Mouse (Mus musculus): ENCODE measurements at regions not wholly inside any gene's neighbourhood (a gene's known extent, or its start where the extent isn't known, plus 50 kb on each side); places are given as distances from the start of the nearest gene placed in this dataset.

- no peak for DNase-seq (ENCODE audit: low spot score)
- no peaks in the 10 kb centered on the region for H3K36me3 ChIP-seq (replicated peaks)
- no peak overlapping the region for H3K4me3 ChIP-seq
- no peak overlapping the region for H3K27ac ChIP-seq (replicated peaks)
- H3K4me1 ChIP-seq, result peaks cover 8% of the 10 kb centered on the region
- H3K27me3 ChIP-seq (replicated peaks; ENCODE audit: low read depth, poor library complexity, severe bottlenecking), result no peaks in the 10 kb centered on the region
- WGBS, result 55% methylated on average over 5 of the region's 5 CpGs
- no peaks in the 10 kb centered on the region for H3K9me3 ChIP-seq
These were observed 161.0 kb upstream of the Thbs1 start for GRCm38 (mm10) chr2:117950431-117951336.

- peaks cover 8% of the 10 kb centered on the region for H3K4me1 ChIP-seq
- H3K27ac ChIP-seq (replicated peaks), result no peak overlapping the region
- WGBS, result 63% methylated on average over 2 of the region's 2 CpGs
- no peaks in the 10 kb centered on the region for H3K36me3 ChIP-seq (replicated peaks)
- H3K27me3 ChIP-seq (replicated peaks; ENCODE audit: low read depth, poor library complexity, severe bottlenecking), result no peaks in the 10 kb centered on the region
- no peak for DNase-seq (ENCODE audit: low spot score)
- H3K9me3 ChIP-seq, result no peaks in the 10 kb centered on the region
- H3K4me3 ChIP-seq, result no peak overlapping the region
These were observed 160.3 kb upstream of the Thbs1 start for GRCm38 (mm10) chr2:117951337-117951718.

- Histone ChIP-seq H3K9me3 (no peaks in the 10 kb centered on the region), H3K4me1 (peaks cover 9% of the 10 kb centered on the region), H3K36me3 (replicated peaks) (no peaks in the 10 kb centered on the region), H3K27me3 (replicated peaks; ENCODE audit: low read depth, poor library complexity, severe bottlenecking) (no peaks in the 10 kb centered on the region), H3K4me3 (no peak overlapping the region), H3K27ac (replicated peaks) (no peak overlapping the region)
- WGBS, result 87% methylated on average over 4 of the region's 4 CpGs
- DNase-seq (ENCODE audit: low spot score), result no peak
These were observed 152.9 kb upstream of the Thbs1 start for GRCm38 (mm10) chr2:117958737-117959136.

GRCm38 (mm10) chr2:117959440-117959839 lies 152.2 kb upstream of the Thbs1 start:
- no peak overlapping the region for H3K4me3 ChIP-seq
- H3K9me3 ChIP-seq, result no peaks in the 10 kb centered on the region
- peaks cover 9% of the 10 kb centered on the region for H3K4me1 ChIP-seq
- no peaks in the 10 kb centered on the region for H3K27me3 ChIP-seq (replicated peaks; ENCODE audit: low read depth, poor library complexity, severe bottlenecking)
- no peaks in the 10 kb centered on the region for H3K36me3 ChIP-seq (replicated peaks)
- no peak for DNase-seq (ENCODE audit: low spot score)
- no peak overlapping the region for H3K27ac ChIP-seq (replicated peaks)

GRCm38 (mm10) chr2:117962531-117962930 lies 149.1 kb upstream of the Thbs1 start:
- Histone ChIP-seq H3K9me3 (no peaks in the 10 kb centered on the region), H3K36me3 (replicated peaks) (no peaks in the 10 kb centered on the region), H3K4me1 (peaks cover 9% of the 10 kb centered on the region), H3K27me3 (replicated peaks; ENCODE audit: low read depth, poor library complexity, severe bottlenecking) (no peaks in the 10 kb centered on the region), H3K27ac (replicated peaks) (no peak overlapping the region; the same call in 1 of the 2 replicates), H3K4me3 (no peak overlapping the region)
- no peak for DNase-seq (ENCODE audit: low spot score)
- 53% methylated on average over 4 of the region's 4 CpGs for WGBS

GRCm38 (mm10) chr2:117963526-117963925 lies 148.2 kb upstream of the Thbs1 start:
- Histone ChIP-seq H3K4me3 (no peak overlapping the region), H3K9me3 (no peaks in the 10 kb centered on the region), H3K4me1 (peaks cover 9% of the 10 kb centered on the region), H3K27ac (replicated peaks) (no peak overlapping the region), H3K36me3 (replicated peaks) (no peaks in the 10 kb centered on the region), H3K27me3 (replicated peaks; ENCODE audit: low read depth, poor library complexity, severe bottlenecking) (no peaks in the 10 kb centered on the region)
- DNase-seq (ENCODE audit: low spot score), result no peak
- WGBS, result 82% methylated on average over 2 of the region's 2 CpGs

- H3K4me1 ChIP-seq, result peaks cover 9% of the 10 kb centered on the region
- no peak for DNase-seq (ENCODE audit: low spot score)
- no peaks in the 10 kb centered on the region for H3K27me3 ChIP-seq (replicated peaks; ENCODE audit: low read depth, poor library complexity, severe bottlenecking)
- no peak overlapping the region for H3K27ac ChIP-seq (replicated peaks)
- H3K9me3 ChIP-seq, result no peaks in the 10 kb centered on the region
- 93% methylated on average over 4 of the region's 4 CpGs for WGBS
- no peak overlapping the region for H3K4me3 ChIP-seq
- H3K36me3 ChIP-seq (replicated peaks), result no peaks in the 10 kb centered on the region
These were observed 145.9 kb upstream of the Thbs1 start for GRCm38 (mm10) chr2:117965758-117966157.

GRCm38 (mm10) chr2:117968731-117969130 lies 142.9 kb upstream of the Thbs1 start:
- Histone ChIP-seq H3K36me3 (replicated peaks) (no peaks in the 10 kb centered on the region), H3K4me1 (no peaks in the 10 kb centered on the region), H3K4me3 (no peak overlapping the region), H3K9me3 (no peaks in the 10 kb centered on the region), H3K27ac (replicated peaks) (no peak overlapping the region), H3K27me3 (replicated peaks; ENCODE audit: low read depth, poor library complexity, severe bottlenecking) (no peaks in the 10 kb centered on the region)
- DNase-seq (ENCODE audit: low spot score), result no peak
- 96% methylated on average over 1 of the region's 1 CpGs for WGBS

GRCm38 (mm10) chr2:117970631-117971030 lies 141.0 kb upstream of the Thbs1 start:
- Histone ChIP-seq H3K9me3 (no peaks in the 10 kb centered on the region), H3K27ac (replicated peaks) (no peak overlapping the region), H3K36me3 (replicated peaks) (no peaks in the 10 kb centered on the region), H3K4me3 (no peak overlapping the region), H3K27me3 (replicated peaks; ENCODE audit: low read depth, poor library complexity, severe bottlenecking) (no peaks in the 10 kb centered on the region), H3K4me1 (no peaks in the 10 kb centered on the region)
- WGBS, result 92% methylated on average over 5 of the region's 5 CpGs
- no peak for DNase-seq (ENCODE audit: low spot score)

- Histone ChIP-seq H3K4me3 (no peak overlapping the region), H3K27me3 (replicated peaks; ENCODE audit: low read depth, poor library complexity, severe bottlenecking) (no peaks in the 10 kb centered on the region), H3K4me1 (no peaks in the 10 kb centered on the region), H3K36me3 (replicated peaks) (no peaks in the 10 kb centered on the region), H3K9me3 (no peaks in the 10 kb centered on the region), H3K27ac (replicated peaks) (no peak overlapping the region)
- DNase-seq (ENCODE audit: low spot score), result no peak
- WGBS, result 92% methylated on average over 9 of the region's 9 CpGs
These were observed 134.6 kb upstream of the Thbs1 start for GRCm38 (mm10) chr2:117977033-117977432.

GRCm38 (mm10) chr2:117980856-117981255 lies 130.8 kb upstream of the Thbs1 start:
- Histone ChIP-seq H3K27me3 (replicated peaks; ENCODE audit: low read depth, poor library complexity, severe bottlenecking) (no peaks in the 10 kb centered on the region), H3K4me1 (no peaks in the 10 kb centered on the region), H3K27ac (replicated peaks) (no peak overlapping the region), H3K36me3 (replicated peaks) (no peaks in the 10 kb centered on the region), H3K9me3 (no peaks in the 10 kb centered on the region), H3K4me3 (no peak overlapping the region)
- no peak for DNase-seq (ENCODE audit: low spot score)
- 88% methylated on average over 2 of the region's 2 CpGs for WGBS

- Histone ChIP-seq H3K36me3 (replicated peaks) (no peaks in the 10 kb centered on the region), H3K9me3 (no peaks in the 10 kb centered on the region), H3K27me3 (replicated peaks; ENCODE audit: low read depth, poor library complexity, severe bottlenecking) (no peaks in the 10 kb centered on the region), H3K4me3 (no peak overlapping the region), H3K27ac (replicated peaks) (no peak overlapping the region), H3K4me1 (0 out of 2 replicates have a peak, but pooled peaks cover 3% of the 10 kb centered on the region)
- WGBS, result 91% methylated on average over 5 of the region's 5 CpGs
- no peak for DNase-seq (ENCODE audit: low spot score)
These were observed 127.1 kb upstream of the Thbs1 start for GRCm38 (mm10) chr2:117984569-117984968.

GRCm38 (mm10) chr2:117987426-117988215 lies 124.1 kb upstream of the Thbs1 start:
- Histone ChIP-seq H3K27me3 (replicated peaks; ENCODE audit: low read depth, poor library complexity, severe bottlenecking) (no peaks in the 10 kb centered on the region), H3K4me3 (no peak overlapping the region), H3K4me1 (0 out of 2 replicates have a peak, but pooled peaks cover 3% of the 10 kb centered on the region), H3K9me3 (no peaks in the 10 kb centered on the region), H3K36me3 (replicated peaks) (no peaks in the 10 kb centered on the region), H3K27ac (replicated peaks) (no peak overlapping the region)
- 87% methylated on average over 10 of the region's 10 CpGs for WGBS
- no peak for DNase-seq (ENCODE audit: low spot score)
